8 mouse cellular contexts compared by ENCODE assay signal in genomic region chrX:100739443-100739842, GRCm38 (mm10). TPM values are rescaled to one million over a fixed set of nuclear protein-coding genes. Genes with fewer than 3 reads are reported as not detected.
DNase-seq lines count a peak whose midpoint lies in the region; ATAC-seq lines count a peak whose summit lies in the region.

No protein-coding gene starts in this region.

- no peaks in the 10 kb centered on the region for H3K4me1 ChIP-seq in kidney, embryonic 16.5 days (ENCODE audit: insufficient read depth, low read length)
- no peaks in the 10 kb centered on the region; the same call in 1 of the 2 replicates for H3K4me1 ChIP-seq in midbrain, embryonic 13.5 days (replicated peaks)

- peak overlapping the region; percentile 57 for H3K4me2 ChIP-seq in kidney, embryonic 16.5 days (replicated peaks; ENCODE audit: low read depth, low read length)
- H3K4me2 ChIP-seq in midbrain, embryonic 13.5 days (replicated peaks), result peak overlapping the region; percentile 46

- H3K27me3 ChIP-seq in kidney, embryonic 16.5 days (ENCODE audit: insufficient read depth, low read length), result peaks cover 21% of the 10 kb centered on the region
- no peaks in the 10 kb centered on the region for H3K27me3 ChIP-seq in midbrain, embryonic 13.5 days

- H3K36me3 ChIP-seq in kidney, embryonic 16.5 days (ENCODE audit: insufficient read depth, low read length), result no peaks in the 10 kb centered on the region
- no peaks in the 10 kb centered on the region for H3K36me3 ChIP-seq in midbrain, embryonic 13.5 days

- no peak overlapping the region for H3K9ac ChIP-seq in kidney, embryonic 16.5 days (replicated peaks; ENCODE audit: low read length)
- H3K9ac ChIP-seq in midbrain, embryonic 13.5 days (replicated peaks), result no peak overlapping the region

- DNase-seq in kidney, postnatal 36 days, result no peak
- DNase-seq in cerebellum, adult 9-11 months, result peak; percentile 9
- DNase-seq in heart, postnatal 10 days, result peak; percentile 4 to 11
- no peak for DNase-seq in spleen, postnatal 4 days (ENCODE audit: low spot score in 2 of 2)
- DNase-seq in thymus, postnatal 0 days (ENCODE audit: low spot score), result no peak
- DNase-seq in frontal cortex, postnatal 10 days (ENCODE audit: low spot score in 2 of 2), result no peak

- intact Hi-C loops in heart, postnatal 10 days (cut with DNase I), result loop anchor here (10.0 kb wide), 2 partner anchors 115 to 215 kb away; partner anchors contain the start of genes Dgat2l6, Kif4 and Pdzd11

- peak; percentile 54; the same call in 1 of the 2 replicates for ATAC-seq in kidney, embryonic 16.5 days (ENCODE audit: low FRiP score, low TSS enrichment)
- ATAC-seq in midbrain, embryonic 13.5 days, result peak; percentile 74

- H3K9me3 ChIP-seq in kidney, embryonic 16.5 days (ENCODE audit: low read length), result no peaks in the 10 kb centered on the region
- H3K9me3 ChIP-seq in midbrain, embryonic 13.5 days, result no peaks in the 10 kb centered on the region

- WGBS in kidney, embryonic 16.5 days, result 39% methylated on average over 10 of the region's 10 CpGs
- 54% methylated on average over 10 of the region's 10 CpGs for WGBS in midbrain, embryonic 13.5 days

- H3K27ac ChIP-seq in kidney, embryonic 16.5 days (ENCODE audit: low read length), result no peak overlapping the region
- H3K27ac ChIP-seq in midbrain, embryonic 13.5 days, result no peak overlapping the region

- H3K4me3 ChIP-seq in kidney, embryonic 16.5 days (ENCODE audit: low read length), result peak overlapping the region; percentile 39
- peak overlapping the region; percentile 31 for H3K4me3 ChIP-seq in midbrain, embryonic 13.5 days (replicated peaks)

RNA-seq across cellular contexts. Expression of gene Gdpd2, which starts 9.8 kb away (rescaled TPM):
- polyA plus RNA-seq in kidney, embryonic 16.5 days (2015; fragmentation: Nextera tagmentation; extraction: Ambion mirVana), result 2.0 and 2.3 TPM in 2 replicates
- under 1 TPM in 1 of 2 experiments, not detected in 1; 0.55 TPM for total RNA-seq in heart, postnatal 10 days (2021)
- 24.8 and 26.1 TPM in 2 replicates for polyA plus RNA-seq in midbrain, embryonic 13.5 days (2015; fragmentation: Nextera tagmentation; extraction: Ambion mirVana)
- 0.23 and 0.37 TPM in 2 replicates for polyA plus RNA-seq in thymus, postnatal 0 days (2015; fragmentation: Nextera tagmentation; extraction: Ambion mirVana)

RNA-seq across cellular contexts. Expression of gene Dlg3, which starts 28.1 kb away (rescaled TPM):
- 6.7 and 9.1 TPM in 2 replicates for polyA plus RNA-seq in kidney, embryonic 16.5 days (2015; fragmentation: Nextera tagmentation; extraction: Ambion mirVana)
- total RNA-seq in heart, postnatal 10 days (2021), result 1 to 10 TPM; 4.5 to 5.6 TPM
- polyA plus RNA-seq in midbrain, embryonic 13.5 days (2015; fragmentation: Nextera tagmentation; extraction: Ambion mirVana), result 9.4 and 10.8 TPM in 2 replicates
- polyA plus RNA-seq in thymus, postnatal 0 days (2015; fragmentation: Nextera tagmentation; extraction: Ambion mirVana), result 2.2 and 2.3 TPM in 2 replicates

Comparison
In these comparisons a context has a peak if more than half of its experiments do, and no peak if none do; other contexts are left out.
1. DNase-seq: peak in cerebellum, adult 9-11 months (single experiment) and heart, postnatal 10 days (2 of 2); none in kidney, postnatal 36 days (0 of 2), spleen, postnatal 4 days (0 of 2), thymus, postnatal 0 days (single experiment) and frontal cortex, postnatal 10 days (0 of 2).